Mouse (Mus musculus): ENCODE data around the gene Vps13a.

- TF ChIP-seq CTCF (IDR thresholded peaks at IDR 0.05; ENCODE audit: low read depth) (no peak), EP300 (IDR thresholded peaks at IDR 0.05; ENCODE audit: low read depth) (no peak)
Observed at GRCm38 (mm10) chr19:16607634-16608033, 173.1 kb downstream of the Vps13a start.

All from heart, postnatal 0 days (tissue).